Mouse (Mus musculus) adrenal gland, adult 18-20 months (tissue): ENCODE results near the gene Stk32c. TPM values are rescaled to one million over a fixed set of nuclear protein-coding genes. Genes with fewer than 3 reads are reported as not detected.

Experiments
- DNase-seq, 2 experiments: peaks; one replicate each; pipeline ENCODE4 v3.0.0; 2021 to 2022; ENCODE audit warnings: low spot score in 2 of 2
- long read RNA-seq, 2 experiments: library from polyadenylated mRNA; stranded (forward); transcript quantifications; one replicate each; pipeline ENCODE4 v2.0.0; 2021
- total RNA-seq, 2 experiments: library from RNA; stranded (reverse); gene quantifications; 1 replicate in 1 of 2; 2 replicates in 1 of 2; pipeline ENCODE4 v1.2.3; 2021

Gene Stk32c
- total RNA-seq: 1 to 10 TPM; 3.2 to 4.3 TPM
- long read RNA-seq, experiment 1: 0 reads
- long read RNA-seq, experiment 2, partial matches to known transcripts: 0 of 1 reads
- long read RNA-seq, experiment 2, other reads (novel, unspliced or antisense): 1 of 1 reads

DNA sequence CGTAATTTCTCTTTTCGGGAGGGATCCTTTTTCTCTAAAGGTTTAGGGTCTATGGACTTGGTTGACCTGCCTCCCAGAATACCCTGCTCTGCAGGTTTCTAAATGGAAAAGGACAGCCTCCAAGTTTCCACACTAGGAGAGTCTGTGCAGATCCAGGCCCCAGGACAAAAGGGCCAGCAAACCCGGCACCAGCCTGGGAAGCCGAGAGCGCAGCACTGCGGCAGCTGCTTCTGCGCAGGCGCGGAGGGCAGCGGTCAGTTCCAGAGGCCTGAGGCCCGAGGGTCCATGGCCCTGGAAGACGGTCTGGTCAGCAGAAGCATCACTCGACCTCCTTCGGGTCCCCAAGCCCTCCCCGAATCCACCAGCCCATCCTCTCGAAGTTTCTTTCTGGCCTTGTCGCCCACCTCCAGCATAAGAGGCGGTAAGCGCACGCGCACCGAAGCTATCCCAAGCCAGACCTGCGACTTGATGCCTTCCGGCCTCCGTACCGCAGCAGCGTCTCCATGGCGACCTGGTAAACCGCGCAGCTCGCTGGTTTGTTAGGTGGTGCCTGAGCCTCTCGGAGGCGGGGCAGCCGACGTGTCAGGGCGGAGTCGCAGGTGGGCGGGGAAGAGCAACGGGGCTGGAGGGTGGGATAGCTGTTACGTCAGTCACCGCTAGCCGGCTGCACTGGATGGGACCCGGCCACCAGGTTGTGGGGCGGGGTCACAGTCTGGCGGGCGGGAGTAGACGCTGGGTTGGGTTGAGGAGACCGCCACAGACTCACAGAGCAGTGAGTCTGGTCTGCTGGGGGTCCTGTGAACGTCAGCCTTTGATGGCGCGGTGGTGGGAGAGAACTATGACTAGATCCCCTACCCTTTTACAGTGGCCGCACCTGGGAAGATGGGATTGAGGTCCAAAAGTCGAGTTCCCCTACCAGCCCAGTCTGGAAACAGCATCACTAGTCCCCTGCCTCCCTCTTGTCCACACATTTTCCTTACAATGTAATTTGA lies at the start of gene Stk32c, which contains the start of gene Lrrc27:
Gene Stk32c, minus strand, starts transcription at position 554 of the 992 bp plus-strand sequence.
Gene Lrrc27, plus strand, starts transcription at position 235 of the 992 bp plus-strand sequence.
- DNase-seq: peak; percentile 93 to 95

DNA sequence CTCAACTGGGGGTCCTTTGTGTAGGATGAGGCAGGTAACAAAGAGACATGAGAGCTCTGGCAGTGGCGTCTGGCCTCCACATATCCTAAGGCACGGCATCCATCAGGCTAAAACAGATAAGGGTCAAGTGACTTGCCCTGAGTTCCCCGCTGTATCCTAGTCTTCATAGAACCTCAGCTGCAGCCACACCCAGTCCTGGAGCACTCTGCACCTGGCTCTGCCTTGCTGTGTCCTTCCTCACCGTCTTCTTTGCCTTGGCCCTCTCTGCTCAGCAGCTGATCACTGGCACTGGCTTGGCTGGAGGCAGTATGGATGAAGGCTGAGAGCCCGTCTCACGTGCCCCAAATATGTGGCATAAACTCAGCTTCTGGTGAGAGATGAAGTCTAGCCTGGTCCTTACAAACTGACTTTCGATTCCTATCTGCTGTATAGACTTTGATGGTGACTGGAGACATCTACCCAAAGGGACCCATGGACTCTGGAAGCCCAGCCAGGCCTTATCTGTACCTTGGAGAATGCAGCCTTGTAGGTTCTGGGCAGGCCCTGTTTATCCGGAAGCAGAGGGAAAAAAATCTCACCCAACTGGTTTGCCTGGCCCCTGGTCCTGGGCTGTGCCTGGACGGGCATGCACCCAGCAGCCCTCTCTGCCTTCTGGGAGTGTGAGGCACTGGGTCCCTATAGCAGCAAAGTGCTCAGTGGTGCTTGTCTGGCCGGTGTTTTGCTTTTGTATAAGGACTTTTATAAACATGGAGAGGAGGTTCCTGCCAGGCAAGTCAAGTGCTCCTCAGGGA lies 44.8 kb upstream of the Stk32c start:
- DNase-seq: no peak

DNA sequence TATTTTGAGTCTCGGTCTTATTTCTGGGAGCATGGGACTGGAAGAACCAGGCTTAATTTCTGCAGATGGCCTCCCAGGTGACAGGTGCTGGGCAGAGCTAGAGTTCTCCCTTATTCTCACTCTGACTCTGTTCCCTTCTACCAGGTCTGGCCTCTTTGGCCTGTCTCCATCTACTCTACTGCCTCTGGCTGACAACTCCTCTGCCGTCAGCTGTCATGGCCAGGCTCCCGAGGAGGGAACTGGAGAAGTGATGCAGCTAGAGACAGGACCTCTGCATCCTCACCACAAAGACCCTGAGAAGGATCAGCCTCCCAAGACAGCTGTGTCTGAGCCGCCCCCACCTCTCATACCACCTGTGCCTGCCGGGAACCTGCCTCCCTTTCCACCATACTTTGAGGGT lies 41.5 kb upstream of the Stk32c start:
- DNase-seq: no peak

DNA sequence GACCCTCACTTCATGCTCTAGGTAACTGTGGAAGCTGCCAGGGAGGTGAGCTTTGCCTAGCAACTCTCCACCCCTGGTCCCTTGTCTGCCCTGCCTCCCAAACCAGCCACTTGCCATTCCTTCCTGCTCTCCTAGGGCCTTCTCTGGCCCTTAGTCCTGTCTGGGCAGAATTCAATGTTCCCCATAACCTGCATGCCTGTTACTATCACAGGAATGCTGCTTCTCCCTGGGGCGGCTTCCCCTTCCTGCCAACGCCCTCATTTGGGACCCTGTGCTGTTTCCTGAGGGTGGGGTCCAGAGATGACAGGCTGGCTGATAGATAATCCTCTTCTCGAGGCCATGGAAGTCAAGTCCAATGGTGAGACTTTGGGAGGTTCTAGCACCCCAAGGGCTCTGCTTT lies 40.4 kb upstream of the Stk32c start:
- no peak for DNase-seq

DNA sequence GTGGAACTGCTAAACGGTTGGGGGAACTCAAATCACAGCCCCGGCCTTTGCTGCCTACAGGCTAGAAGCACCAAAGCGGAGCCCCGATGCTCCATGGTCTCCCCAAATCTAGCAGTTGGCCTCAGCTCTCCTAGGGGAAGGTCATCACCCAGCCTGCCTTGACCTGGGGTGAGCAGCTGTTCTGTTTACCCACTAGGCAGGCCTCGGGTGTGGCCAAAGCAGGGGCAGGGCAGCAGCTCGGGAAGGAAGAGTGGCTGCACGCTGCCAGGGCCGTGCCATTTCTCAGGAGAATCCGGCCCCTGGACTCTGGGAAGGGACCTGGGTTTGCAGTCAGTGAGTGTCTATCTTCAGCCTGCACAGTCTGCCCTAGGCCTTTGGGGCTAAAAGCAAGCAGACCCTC lies 39.9 kb upstream of the Stk32c start:
- DNase-seq: peak in 1 of 2 experiments; percentile 41

DNA sequence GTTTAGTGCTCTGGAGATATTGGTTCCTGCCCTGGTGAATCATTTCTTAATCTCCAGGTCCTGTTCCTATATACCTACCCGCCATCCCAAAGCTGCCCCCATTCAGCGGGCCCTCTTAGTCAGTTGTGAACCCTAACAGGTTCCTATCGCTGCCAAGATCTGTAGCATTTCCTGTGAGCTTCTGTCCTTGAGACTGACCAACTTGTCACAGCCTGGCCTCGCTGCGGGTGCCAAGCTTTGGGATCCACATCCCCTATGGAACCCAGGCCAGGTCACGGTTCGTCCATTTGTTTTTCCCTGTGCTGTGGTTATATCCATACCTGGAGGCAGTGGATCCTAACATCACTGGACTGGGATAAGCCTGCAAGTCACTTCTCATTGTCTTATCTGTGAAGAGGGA lies 39.5 kb upstream of the Stk32c start:
- DNase-seq: no peak

DNA sequence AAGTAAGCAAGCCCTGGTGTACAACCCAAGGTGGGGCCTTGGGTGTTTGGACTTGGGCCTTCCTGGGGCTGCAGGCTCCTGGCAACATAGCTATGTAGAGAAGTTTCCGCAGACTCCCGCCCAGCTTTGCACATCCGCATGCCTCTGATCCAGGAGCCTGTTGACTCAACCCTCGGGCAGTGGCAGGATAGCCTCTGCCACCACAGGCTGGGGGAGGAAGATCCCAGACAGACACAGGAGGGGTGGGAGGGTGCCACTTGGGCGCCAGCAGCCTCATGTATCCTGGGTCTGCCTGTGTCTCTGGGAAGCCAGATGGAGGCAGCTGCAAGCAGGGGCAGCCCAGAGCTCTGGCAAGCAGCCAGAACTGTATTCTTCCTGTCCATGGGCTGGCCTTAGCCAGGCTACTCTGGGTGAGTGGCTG lies 38.8 kb upstream of the Stk32c start:
- DNase-seq: peak; percentile 48 to 54

DNA sequence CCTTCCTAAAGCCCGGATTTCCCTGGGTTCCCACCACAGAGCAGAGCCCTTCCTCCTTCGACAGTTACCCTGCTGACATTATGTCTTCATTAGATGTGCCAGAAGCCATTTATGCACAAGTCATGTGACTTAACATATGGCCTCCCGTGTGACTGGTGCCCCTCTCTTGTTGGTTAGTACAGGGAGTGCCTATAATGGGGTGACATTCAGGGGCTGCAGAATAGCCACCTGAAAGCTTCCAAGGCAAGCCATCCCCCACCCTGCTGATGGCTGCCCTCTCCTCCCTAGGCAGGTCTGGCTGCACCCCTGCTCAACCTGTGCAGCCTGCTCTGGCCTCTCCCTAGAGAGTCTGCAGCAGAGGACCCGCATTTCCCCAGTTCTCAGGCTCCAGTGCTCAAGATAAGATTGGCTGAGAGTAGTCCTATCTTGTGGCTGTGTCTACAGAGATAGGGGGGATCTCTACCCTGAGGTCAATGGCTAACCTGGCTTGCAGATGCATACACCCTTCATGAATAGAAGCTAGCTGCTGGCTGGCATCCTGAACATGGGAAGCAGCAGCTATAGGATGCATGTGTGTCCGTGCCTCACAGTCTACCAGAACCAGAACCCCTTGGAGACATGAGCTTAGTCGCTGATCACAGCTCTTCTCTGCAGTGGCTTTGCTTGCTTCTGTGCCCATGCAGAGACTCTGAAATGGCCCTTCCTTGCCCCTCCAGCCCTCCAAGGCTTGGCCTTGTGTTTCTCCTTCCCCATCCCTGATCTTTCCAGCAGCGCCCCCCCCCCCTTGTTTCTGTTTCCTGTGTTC lies 36.5 kb upstream of the Stk32c start:
- DNase-seq: no peak

DNA sequence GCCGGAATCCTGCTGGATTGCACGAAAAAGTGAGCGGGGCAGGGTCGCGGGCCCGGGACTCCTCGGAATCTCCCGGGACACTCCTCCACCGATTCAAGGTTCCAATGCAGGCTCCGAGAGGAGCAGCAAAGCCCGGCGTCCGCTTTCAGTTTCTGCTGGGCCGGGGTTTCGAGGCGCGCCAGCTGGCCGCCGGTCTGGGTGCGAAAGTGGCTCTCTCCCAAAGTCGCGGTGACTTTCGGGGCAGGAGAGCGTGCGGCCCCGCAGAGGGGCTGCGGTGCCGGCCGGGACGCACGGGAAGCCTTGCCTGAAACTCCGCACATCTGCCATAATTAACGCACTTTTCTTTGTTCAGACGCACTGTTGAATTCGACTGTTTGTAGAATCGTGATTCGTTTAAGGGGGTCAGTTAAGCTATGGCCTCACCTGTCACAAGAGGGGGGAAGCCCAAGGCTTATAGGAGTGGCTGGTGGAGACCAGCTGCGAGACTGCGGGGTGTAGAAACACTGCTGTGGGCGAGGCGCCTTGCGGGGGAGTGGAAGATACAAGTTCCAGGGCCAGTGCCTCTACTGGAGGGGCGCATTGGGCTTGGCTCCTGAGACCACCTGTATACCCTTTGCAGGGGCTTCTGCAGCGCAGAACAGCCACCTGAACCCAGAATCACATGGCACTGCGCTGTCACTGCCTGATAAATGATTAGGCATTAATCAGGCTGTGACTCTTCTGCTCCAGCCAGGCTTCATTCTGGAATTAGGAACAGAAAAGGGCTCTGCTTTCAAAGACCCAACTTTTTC lies 35.7 kb upstream of the Stk32c start:
- DNase-seq: peak in 1 of 2 experiments; percentile 47

DNA sequence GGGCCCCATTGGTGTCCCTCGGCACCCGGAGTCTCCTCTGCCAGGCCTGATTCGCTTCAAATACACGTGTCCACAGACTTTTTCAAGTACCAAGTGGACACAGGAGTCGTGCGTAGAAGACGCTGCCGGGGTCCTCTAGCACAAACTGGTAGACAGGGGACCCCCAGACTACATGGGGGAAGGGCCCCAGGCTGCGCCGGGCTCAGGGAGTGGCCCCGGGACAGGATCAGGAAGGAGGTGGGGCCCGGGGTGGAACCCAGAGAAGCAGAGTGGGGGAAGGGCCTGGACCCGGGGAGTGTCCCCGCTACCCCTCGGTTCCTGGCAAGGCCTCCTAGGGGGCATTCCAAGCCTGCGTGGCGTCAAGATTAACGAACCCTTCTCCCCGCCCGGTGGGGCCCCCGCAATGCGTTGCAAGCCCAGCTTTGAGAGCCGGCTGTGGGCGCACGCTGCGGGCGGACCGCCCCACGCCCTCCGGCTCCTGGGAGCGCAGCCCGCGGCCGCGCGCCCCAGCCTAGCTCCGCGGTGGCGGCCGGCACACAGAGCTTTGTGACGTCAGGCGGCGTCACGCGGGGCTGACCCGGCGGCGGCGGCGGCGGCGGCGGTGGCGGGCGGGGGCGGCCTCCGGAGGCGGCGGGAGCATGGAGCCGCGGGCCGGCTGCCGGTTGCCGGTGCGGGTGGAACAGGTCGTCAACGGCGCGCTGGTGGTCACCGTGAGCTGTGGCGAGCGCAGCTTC lies 34.9 kb upstream of the Stk32c start, which contains the start of gene Pwwp2b:
Gene Pwwp2b, plus strand, starts transcription at position 602 of the 734 bp plus-strand sequence.
- peak; percentile 91 for DNase-seq

DNA sequence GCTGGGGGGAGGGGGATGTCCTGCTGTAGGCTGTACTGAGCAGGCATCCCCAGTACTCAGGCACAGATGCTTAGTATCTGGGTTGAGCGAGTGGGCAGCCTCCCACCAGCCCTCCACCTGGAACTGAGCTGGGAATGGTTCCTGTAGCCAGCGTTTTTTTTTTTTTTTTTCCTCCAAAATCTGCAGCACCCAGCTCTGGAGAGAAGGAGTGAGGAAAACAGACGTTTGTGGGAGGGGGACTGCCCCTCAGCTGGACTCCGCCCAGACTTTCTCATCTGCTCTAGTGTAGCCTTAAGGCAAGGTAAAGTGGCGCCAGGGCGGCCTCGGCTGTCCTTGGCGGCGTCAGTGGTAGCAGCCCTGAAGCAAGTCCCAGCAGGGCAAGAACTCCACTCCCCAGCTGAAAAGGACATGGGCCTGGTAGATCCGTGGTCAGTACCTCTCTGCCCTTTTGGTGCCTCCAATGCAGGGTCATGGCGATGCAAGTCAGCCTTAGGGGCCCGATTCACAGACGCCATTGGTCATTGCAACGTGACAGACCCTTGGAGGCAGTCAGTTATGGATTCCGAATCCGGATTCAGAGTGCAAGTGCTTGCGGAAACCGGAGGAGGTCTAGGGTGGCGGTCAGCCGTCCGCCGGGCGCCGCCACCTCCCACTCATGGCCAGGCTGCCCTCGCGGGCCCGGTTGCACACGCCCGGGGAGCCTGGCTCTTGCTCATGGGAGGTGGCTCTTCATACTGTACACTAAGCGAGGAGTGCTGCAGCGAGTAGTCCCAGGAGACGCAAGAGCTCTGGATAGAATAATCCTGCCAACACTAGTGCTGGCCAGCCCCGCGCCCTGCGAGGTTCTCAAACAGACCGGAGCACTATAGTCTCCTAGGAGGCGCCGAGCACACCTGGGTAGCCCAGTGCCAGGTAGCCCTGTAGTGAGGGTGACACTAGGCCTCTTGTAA lies 34.1 kb upstream of the Stk32c start:
- DNase-seq: peak in 1 of 2 experiments; percentile 60

DNA sequence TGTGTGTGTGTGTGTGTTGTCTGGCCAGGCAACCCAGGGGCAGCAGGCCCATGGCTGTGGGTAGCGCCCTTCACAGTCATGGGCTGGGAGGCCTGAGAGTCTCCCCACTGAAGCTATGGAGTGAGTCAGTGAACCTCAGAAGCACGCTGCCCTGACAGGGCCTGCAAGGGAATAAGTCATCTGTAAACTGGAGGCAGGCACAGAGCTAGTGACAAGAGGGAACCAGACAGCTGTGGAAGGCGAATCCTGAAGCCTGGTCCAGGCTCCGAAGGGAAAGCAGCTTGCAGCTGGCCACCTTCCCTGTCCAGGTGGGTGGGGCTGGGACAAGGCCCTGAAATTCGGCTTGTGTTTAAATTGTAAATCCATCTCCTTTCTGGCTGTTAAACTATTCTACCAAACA lies 33.0 kb upstream of the Stk32c start:
- DNase-seq: peak in 1 of 2 experiments; percentile 35

DNA sequence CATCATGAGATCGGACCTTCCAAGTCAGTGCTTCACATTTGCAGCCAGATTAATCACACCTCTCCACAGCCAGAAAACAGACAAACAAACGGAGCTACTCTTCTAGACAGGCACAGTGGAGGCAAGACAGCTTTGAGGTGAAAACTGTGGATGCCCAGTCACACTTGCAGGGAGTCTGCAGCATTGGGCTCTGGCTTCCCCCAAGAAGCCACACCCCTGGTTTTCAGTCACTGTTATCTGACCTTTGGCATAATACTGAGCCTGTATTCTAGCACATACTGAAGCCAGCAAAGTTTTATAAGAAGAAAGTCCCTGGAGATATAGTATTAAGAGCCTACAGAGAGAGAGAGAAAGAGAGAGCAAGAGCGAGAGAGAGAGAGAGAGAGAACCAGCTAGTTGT lies 26.3 kb upstream of the Stk32c start:
- no peak for DNase-seq

DNA sequence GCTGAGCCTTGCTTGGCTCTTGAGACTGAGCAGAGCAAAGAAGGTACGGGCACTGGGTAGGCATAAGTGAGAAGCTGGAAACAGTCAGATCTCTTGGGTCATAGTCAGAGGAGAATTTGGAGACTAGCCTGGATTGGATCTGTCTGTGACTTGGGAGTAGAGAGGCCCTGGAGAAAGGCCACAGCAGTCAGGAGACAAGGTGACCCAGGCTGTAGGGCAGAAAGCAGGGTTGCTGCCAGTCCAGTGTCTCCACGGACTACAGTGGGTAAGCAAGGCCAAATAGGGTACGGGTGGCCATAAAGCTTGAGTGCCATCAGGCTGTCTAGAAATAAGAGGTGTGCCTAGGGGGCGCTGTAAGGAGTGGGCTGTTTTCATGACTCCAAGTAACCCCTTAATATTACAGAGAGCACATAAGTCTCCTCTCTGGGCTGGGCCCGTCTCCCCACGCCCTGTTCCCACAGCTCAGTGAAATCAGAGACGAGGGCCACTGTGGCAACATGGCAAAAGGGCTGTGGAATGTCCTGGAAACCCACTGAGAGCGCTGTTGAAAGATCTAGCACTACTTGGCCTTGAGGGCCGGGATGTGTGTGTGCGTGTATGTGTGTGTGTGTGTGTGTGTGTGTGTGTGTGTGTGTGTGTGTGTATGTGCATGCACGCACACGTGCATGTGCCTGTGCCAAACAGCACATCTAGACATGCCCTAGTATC lies 22.7 kb upstream of the Stk32c start:
- no peak for DNase-seq

DNA sequence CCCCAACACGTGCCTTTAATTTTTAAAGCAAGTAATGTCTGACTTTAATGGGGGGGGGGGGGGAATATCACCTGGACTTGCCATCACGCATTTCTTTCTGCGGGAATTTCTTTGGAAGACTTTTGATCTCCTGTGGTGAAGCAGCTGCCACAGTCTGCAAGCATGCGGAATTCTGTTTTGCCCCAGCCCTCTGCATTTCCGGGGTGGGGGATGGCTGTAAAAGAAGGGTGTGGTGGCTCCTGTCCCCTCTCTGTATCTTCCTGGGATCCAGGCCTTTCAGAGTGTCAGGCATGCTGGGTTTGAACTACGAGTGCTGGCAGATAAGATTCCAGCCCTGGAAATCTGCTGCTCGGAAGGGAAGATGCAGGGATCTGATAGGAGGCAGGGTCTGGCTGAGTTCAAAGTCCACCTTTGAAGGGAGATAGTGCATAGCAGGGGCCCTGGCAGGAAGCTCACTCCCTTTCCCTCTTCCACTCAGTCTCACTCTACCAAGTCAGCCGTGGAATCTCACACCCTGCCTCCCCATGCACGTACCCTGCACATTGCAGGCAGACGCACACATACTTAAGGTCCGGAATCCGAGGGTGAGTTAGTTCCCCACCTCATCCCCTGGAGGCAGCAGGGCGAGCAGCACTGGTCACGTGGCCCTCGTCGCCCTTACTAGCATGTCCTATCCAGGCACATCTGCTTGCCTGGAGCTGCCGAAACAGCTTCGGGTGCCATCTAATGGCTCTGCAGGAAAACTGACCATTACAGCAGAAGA lies 21.5 kb upstream of the Stk32c start:
- DNase-seq: no peak

DNA sequence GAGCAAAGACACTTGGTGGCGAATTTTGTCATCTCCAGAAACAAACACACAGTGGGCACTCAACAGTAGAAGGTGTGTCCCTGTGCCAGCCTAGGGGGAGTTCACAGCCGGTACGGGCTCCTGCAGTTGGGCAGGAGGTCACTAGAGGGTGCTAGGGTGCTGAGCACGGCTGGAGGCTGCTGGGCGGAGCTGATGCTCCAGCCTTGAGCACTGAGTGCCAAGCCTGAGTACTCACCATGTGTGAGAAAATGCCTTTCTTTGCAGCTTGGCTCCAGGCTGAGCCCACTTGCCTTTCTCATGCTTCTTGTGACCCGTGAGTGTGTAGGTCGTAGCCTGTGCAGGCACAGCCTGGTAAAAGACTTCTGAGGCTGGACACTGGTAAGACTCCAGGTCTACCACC lies 20.6 kb upstream of the Stk32c start:
- peak; percentile 89 to 91 for DNase-seq
